Mouse (Mus musculus) embryo, embryonic 11.5 days (tissue): ENCODE measurements at regions not wholly inside any gene's neighbourhood (a gene's known extent, or its start where the extent isn't known, plus 50 kb on each side); places are given as distances from the start of the nearest gene placed in this dataset.
"Not testable (repeated sequence)": the region's sequence is repeated elsewhere in the genome, so short reads cannot be mapped to it uniquely, and the experiment has no call there.

Experiments
- DNase-seq: peaks from one replicate; pipeline ENCODE4 v3.0.0-alpha.2; 2012; ENCODE audit warnings: low read depth, low spot score

GRCm38 (mm10) chr10:126380381-126380780, 414.4 kb downstream of the Lrig3 start:
- DNase-seq: no peak

DNA sequence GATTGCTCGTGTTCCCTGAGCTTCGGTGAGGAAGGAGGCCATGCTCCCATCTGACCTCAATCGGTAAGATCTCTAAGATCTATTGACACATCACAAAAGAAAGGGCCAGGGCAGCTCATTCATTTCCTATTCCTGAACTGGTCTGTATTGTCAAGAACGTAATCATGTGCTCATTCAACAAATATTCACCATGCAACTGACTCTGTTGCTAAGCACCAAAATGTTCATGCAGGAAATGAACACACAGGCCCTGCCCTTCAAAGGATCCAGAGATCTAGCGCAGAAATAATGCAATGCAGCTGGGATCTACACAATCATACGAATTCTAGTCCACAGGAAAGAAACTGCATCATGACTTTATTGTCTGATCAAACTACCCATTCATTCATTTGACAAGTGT, 413.3 kb downstream of the Lrig3 start:
- no peak for DNase-seq

DNA sequence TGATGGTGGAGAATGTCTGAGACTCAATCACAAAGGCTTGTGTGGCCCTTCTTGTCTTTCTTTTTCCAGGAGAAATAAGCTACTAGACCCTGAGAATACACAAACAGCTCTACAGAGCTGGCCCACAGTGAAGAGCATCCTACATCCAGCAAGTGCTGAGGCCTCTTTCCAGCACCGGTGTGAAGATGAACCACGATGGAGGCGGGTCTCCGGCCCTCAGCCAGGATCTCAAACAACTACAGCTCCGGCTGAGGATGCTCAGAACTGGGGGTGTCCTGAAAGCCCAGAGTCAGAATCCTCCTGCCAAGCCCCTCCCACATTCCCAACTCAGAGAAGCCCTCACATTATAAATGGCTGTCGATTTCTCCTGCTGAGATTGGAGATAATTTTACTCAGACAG, 407.9 kb downstream of the Lrig3 start:
- no peak for DNase-seq

- DNase-seq: no peak
These were observed 405.9 kb downstream of the Lrig3 start for GRCm38 (mm10) chr10:126371881-126372280.

DNA sequence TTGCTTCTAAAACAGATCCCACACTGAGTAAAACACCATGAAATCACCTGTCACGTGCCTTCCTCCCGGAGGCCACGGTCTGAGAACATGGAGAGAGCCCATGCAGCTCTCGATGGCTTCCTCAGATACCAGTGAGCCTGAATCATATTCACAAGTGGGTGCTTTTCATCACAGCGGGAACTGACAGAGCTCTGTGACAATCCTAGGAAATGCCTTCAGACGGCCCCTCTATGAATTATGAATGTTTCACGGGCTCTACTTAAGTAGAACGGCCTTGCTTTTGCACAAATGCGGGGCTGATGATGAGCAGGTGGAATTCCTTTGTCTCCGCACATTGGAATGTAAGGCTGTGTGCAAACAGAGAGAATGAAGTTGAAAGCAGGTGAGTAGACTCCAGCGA, 383.1 kb downstream of the Lrig3 start:
- DNase-seq: no peak

DNA sequence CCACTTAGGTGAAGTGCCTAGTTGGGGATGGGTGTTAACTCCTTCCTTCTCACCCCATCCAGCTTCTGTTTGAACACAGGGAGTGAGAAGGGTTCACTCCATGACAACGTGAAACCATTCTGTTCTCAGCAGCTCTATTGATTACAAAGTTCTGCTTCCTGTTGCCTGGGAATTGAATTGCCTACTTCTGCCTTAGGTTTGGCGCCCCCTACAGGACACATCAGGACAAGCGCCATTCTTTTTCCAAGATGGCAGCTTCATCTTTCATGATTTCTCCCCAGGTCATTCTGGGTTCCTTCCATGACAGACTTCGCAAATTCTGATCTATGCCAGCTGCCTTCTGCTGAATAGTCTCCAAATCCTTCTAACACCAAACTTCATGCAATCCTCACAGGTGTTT, 371.5 kb downstream of the Lrig3 start:
- no peak for DNase-seq

DNA sequence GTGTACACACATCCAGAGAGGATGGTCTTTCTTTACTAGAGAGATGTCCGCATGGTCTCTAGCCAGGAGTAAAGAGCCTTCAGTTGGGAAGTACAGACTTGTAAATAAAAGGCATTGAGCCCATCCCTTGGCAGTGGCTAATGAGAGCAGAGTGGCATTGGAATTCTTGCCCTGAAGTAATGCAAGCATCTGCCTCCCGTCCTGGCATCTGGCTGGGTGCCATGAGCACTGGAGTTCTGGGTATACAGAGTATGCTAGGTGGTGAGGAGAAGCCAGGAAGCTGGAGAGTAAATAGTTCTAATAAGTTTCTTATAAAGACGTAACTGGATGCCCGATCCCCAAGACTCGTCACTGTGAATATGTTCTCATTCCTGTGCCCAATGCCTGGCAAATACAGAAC, 367.8 kb downstream of the Lrig3 start:
- no peak for DNase-seq

DNA sequence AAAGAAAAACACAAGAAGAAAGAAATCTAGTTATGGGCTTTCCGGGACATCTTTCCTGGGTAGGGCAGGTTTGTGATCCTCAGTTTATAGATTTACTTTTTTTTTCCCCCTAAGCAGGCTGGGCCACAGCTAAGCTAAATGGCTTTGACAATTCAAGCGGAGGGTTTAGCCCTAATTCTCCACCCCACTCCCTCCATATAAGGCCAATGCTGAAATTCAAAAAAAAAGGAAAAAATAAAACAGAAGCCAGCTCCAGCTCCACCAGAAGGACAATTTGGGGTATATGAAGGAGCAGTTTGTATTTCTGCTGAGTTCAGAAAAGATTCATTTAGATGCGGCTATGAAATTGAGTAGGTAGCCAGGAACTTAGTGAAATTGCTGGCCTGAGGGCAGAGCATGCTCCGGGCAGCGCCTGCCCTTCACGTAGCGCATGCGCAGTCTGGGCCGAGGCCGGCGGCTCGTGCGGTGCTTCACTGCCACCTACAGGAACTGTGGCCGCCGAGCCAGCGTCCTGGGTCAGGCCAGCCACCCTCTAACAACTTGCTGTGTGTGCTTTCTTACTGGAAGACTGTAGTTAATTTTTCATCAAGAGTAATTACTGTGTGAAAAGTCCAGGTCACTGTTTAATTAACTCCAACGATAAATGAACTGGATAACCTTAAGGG, 364.5 kb downstream of the Lrig3 start:
- peak; percentile 83 for DNase-seq

DNA sequence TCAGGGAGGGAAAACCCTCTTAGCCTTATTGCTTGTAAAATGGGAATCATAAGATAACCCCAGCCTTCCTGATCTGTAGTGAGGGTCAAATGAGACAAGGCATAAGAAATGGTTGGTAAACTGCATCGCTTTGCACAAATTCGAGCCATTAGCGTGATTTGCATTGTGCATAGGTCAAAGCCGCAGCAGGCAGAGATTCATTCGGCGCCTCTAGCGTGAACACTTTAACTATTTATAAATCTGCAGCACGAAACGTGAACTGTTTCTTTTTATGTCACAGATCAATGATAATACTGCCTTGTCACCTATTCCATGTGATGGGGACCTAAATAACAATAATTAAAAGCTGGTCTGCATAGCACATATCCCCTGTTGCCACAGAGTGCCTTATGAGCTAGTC, 354.9 kb downstream of the Lrig3 start:
- DNase-seq: no peak

GRCm38 (mm10) chr10:126319795-126320194, 353.8 kb downstream of the Lrig3 start:
- DNase-seq: no peak

DNA sequence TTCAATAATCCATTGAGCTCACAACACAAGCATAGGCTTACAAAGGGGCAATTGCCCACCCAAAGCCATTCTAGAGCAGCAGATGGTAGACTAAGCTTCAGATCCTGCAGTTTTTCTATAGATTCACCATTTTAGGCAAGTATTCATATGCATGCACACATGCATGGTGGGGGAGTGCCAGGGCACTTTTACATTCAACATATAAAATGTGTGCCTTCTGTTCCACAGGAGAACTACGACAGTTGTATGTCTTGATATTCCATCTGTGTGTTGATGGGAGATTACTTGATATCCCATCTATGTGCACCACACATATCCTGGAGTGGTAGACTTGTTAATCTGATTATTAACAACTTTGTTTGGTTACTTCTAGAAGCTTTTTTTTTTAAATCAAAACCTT, 334.0 kb downstream of the Lrig3 start:
- no peak for DNase-seq

DNA sequence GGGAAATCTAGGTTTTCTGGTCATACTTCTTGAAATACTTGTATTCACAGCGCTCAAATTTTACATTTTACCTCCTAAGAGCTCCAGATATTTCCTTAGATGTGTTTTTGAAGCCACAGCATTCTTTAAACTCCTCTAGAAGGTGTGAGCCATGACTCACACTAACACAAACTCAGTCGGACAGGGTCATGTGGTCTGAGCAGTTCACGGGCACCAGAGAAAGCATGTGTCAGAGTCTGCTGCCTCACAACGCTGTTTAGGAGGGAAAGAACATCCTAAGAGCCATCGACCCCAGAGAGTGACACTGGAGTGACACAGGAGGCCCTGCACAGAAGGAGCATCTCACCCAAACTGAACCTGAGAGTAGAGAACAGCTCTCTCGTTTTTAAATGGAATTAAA, 332.2 kb downstream of the Lrig3 start:
- no peak for DNase-seq

DNA sequence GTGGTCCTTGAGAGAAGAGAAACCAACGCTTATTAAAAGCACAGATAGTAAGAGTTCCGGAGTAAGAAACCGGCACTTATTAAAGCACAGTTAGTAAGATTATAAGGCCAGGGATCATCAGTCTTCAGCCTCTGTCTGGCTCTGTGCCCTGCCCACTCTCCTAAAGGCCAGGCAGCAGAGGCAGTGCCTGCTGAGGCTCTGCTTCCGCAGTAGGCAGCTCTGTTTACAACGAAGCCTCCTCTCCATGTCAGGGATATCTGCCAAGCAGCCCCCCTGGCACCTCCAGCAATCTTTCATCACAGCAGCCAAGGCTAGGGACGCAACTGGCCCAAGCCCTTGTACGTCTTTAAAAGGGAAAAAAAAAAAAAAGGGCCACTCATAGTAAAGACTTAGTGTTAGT, 329.9 kb downstream of the Lrig3 start:
- DNase-seq: no peak

DNA sequence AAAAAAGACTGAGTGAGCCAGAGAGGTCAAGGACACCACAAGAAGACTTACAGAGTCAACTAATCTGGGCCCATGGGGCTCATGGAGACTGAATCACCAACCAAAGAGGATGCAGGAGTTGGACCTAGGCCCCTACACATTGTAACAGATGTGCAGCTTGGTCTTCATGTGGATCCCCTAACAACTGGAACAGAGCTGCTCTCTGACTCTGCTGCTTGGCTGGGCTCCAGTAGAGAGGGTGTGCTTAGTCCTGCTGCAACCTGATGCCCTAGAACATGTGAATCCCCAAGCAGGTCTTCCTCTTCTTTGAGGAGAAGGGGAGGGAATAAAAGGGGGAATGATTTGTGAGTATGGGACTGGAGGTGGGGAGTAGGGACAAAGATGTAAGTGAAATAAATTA, 325.8 kb downstream of the Lrig3 start:
- no peak for DNase-seq

DNA sequence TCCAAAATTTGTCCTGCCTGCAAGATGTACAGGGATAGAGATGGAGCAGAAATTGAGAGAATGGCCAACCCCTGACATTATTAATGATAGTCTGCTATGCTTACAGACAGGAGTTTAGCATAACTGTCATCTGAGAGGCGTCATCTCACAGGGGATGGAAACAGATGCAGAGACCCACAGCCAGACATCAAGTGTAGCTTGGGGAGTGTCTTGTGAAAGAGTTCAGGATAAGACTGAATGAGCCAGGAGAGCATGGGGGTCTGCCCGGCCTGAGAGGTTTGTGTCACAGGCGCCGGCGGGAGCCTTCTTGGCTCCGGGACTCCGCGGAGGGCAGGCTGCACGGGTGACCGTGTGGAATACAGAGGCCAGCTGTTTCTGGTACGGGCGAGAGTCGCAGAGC, 319.1 kb downstream of the Lrig3 start:
- not testable (repeated sequence) for DNase-seq

GRCm38 (mm10) chr10:126270376-126270775, 304.4 kb downstream of the Lrig3 start:
- DNase-seq: no peak

- DNase-seq: no peak
These were observed 301.5 kb downstream of the Lrig3 start for GRCm38 (mm10) chr10:126267321-126267998.

GRCm38 (mm10) chr10:126257171-126257570, 291.2 kb downstream of the Lrig3 start:
- DNase-seq: no peak

- no peak for DNase-seq
These were observed 288.2 kb downstream of the Lrig3 start for GRCm38 (mm10) chr10:126254198-126254597.

GRCm38 (mm10) chr10:126249176-126249575, 283.2 kb downstream of the Lrig3 start:
- no peak for DNase-seq

- no peak for DNase-seq
These were observed 277.1 kb downstream of the Lrig3 start for GRCm38 (mm10) chr10:126243051-126243450.

- peak; percentile 5 for DNase-seq
These were observed 273.6 kb downstream of the Lrig3 start for GRCm38 (mm10) chr10:126239536-126239935.
